Mouse (Mus musculus) kidney, adult 10 weeks (tissue): ENCODE results near the gene Dennd6b. TPM values are rescaled to one million over a fixed set of nuclear protein-coding genes. Genes with fewer than 3 reads are reported as not detected.

Source experiments
- polyA plus RNA-seq: library from polyadenylated mRNA; stranded (reverse); fragments of 350-450 nt; fragmentation: Illumina TruSeq; extraction: RNeasy Lipid Tissue Mini Kit (QIAGEN cat#74804); gene quantifications from one replicate; pipeline ENCODE4 v1.2.3, GENCODE M21; 2014; ENCODE audit warnings: low read depth, low replicate concordance

The Dennd6b gene
- 0.12 TPM for polyA plus RNA-seq

DNA sequence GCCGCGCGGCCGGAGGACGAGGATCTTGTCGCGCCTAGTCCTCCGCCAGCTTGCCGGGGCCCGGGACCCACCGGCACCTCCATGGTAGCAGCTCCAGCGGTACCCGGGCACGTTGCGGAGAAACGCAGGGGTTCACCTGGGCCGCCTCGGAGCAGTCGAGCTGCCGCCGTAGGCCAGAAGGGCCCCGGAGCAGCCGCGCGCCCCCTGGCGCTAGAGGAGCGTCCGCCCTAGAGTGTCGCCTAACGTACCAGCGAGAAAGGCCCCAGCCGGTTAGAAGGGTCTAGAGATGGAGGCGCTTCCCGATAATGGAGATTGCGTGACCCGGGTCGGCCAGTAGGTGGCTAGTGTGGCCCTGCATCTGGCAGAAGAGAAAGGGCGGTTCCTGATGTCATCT is at the start of gene Dennd6b:
Dennd6b (minus strand) TSS at position 184 of the 394 bp plus-strand sequence.

DNA sequence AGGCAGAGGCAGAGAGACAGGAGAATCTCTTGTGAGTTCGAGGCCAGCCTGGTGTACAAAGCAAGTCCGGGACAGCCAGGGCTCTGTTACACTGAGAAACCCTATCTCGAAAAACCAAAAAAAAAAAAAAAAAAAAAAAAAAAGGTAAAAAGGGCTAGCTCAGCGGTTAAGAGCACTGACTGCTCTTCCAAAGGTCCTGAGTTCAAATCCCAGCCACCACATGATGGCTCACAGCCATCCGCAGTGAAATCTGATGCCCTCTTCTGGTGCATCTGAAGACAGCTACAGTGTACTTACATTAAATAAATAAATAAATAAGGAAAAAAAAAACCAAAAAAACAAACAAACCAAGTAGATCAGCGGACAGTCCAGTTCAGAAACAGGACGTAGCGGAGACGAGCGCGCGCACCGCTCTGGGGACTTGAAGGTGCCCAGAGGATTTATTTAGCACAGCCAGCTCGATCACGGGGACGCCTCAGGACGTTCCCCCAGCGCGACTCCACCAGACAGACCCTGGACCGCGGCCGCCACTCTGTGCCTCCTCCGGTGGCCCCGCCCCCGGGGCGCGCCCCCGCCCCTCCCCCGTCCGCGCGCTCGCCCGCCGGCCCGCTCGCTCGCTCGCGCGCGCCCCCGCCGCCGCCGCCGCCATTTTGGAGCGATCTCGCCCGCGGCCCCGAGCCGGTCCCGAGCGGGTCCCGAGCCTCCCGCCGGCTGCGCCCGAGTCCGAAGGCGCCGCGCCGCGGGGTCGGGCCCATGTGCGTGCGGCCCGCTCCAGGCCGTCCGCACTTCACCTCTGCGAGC is 14.8 kb upstream of the Dennd6b start, which contains the start of gene Ppp6r2:
Ppp6r2 (plus strand) TSS at position 639 of the 801 bp plus-strand sequence.

DNA sequence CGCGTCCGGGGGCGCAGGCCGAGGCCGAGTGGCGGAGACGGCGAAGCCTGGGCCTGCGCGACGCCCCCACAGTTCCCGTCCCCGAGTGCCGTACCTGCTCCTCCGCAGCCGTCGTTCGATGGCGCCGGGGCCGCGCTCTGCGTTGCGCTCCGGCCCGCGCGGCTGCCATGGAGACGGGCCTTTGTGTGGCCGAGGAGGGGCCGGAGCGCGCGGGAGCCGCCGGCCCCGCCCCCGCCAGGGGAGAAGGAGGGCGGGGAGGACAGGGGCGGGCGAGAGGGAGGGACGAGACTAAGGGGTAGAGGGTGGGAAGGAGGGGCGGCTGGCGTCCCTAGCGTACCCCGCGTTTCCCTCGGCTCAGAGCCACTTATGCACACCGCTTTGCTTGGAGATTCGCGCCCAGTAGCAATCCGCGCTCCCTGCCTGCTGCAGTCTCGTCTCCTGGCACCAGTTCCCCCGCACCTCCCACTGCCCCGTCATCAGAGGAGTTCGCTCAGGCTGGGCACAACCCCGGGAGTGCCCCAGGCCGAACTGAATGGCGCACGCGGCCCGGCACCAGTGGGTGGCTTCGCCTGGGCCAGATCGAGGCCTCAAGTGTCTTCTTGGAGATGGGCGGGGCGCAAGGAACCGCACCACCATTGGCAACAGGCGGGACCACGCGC is 15.6 kb downstream of the Dennd6b start, which contains the start of gene Plxnb2:
Plxnb2 (minus strand) TSS at position 218 of the 659 bp plus-strand sequence.

DNA sequence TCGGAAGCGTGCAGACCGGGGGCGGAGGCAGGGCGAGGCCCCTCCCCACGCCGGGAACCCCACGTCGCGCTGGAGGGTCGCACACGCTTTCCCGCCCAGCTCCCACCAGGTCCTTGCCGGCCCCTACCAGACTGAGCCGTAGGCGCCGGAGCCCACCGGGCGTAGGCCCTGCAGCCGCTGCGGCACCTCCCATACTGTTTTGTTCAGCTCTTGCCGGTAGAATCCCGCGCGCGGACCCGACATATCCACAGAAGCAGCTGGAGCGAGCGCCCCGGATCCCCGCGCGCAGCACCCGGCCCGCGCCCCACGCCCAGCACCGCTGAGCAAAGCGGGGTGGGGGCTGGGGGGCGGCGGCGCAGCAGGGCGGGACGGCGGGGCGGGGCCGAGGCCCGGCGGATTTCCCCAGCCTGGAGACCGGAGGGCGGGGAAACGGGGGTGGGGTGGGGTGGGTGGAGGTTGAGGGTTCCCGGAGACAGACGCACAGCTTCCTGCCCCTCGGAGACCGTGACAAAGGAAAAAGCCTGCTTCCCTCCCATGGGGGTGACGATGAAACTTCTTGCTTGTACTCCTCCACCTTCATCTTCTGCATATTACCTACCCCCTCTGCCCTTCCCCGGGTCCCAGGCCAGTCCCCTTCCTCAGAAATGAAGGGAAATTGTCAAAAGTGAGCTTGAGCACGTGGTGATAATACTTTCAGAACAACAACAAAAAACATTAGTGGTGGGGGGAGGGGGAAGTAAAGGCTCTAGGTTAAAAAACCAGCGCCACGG is 46.8 kb downstream of the Dennd6b start, which contains the start of gene Mapk11:
Mapk11 (minus strand) TSS at position 358 of the 770 bp plus-strand sequence.

DNA sequence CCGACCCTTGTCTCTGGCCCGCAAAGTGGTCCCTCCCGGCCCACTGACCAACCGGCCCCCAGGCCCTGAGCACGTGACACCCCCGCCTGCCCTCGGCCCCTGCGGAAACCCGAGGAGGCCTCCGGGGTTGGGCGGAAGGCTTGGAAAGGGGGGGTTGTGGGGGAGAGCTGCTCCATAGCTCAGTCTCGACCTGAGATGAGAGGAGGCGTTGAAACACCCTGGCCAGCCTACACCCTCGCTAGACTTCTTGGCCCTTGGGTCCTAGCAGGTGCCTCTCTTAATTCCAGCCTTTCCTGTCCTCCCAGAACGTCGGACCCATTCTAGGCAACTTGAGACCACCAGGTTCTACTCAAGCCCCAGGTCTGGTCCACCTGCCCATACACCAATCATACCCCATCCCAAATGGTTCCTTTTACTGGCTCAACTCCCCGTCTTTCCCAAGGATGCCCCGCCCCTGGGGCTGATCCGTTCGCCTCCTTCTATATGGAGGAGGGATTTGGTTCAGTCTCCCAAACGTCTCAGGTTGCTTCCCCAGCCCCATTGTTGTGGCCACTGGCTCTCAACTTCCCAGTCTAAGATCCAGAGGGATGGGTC is 55.5 kb downstream of the Dennd6b start, which contains the start of gene Mapk12:
Mapk12 (minus strand) TSS at position 45 of the 594 bp plus-strand sequence.

Other genes starting within 250 kb of the Dennd6b start
- not detected for gene Ttll8, start 242.1 kb downstream of the Dennd6b start, polyA plus RNA-seq
- not detected for gene Mlc1, start 217.5 kb downstream of the Dennd6b start, polyA plus RNA-seq
- not detected for gene Mov10l1, start 213.6 kb downstream of the Dennd6b start, polyA plus RNA-seq
- not detected for gene Panx2, start 136.8 kb downstream of the Dennd6b start, polyA plus RNA-seq
- gene Trabd, start 121.4 kb downstream of the Dennd6b start, polyA plus RNA-seq: 3.3 TPM
- 5.5 TPM for gene Selenoo, start 107.4 kb downstream of the Dennd6b start, polyA plus RNA-seq
- gene Tubgcp6, start 73.4 kb downstream of the Dennd6b start, polyA plus RNA-seq: 0.81 TPM
- 0.32 TPM for gene Hdac10, start 67.8 kb downstream of the Dennd6b start, polyA plus RNA-seq
- gene Mapk12, start 55.8 kb downstream of the Dennd6b start, polyA plus RNA-seq: 0.97 TPM
- not detected for gene Mapk11, start 46.9 kb downstream of the Dennd6b start, polyA plus RNA-seq
- gene Plxnb2, start 15.7 kb downstream of the Dennd6b start, polyA plus RNA-seq: 6.3 TPM
- gene Ppp6r2, start 15.1 kb upstream of the Dennd6b start, polyA plus RNA-seq: 8.4 TPM
- 1.9 TPM for gene Sbf1, start 118.8 kb upstream of the Dennd6b start, polyA plus RNA-seq
- not detected for gene Adm2, start 126.2 kb upstream of the Dennd6b start, polyA plus RNA-seq
- 255 TPM for gene Miox, start 137.9 kb upstream of the Dennd6b start, polyA plus RNA-seq
- 0.93 TPM for gene Lmf2, start 159.2 kb upstream of the Dennd6b start, polyA plus RNA-seq
- gene Ncaph2, start 159.2 kb upstream of the Dennd6b start, polyA plus RNA-seq: 9.6 TPM
- gene Sco2, start 177.3 kb upstream of the Dennd6b start, polyA plus RNA-seq: 1.4 TPM
- not detected for gene Tymp, start 180.5 kb upstream of the Dennd6b start, polyA plus RNA-seq
- not detected for gene Odf3b, start 182.8 kb upstream of the Dennd6b start, polyA plus RNA-seq
- not detected for gene Klhdc7b, start 188.4 kb upstream of the Dennd6b start, polyA plus RNA-seq
- not detected for gene Syce3, start 214.0 kb upstream of the Dennd6b start, polyA plus RNA-seq
- gene Cpt1b, start 229.4 kb upstream of the Dennd6b start, polyA plus RNA-seq: 1.7 TPM
- 0.61 TPM for gene C730034F03Rik, start 233.1 kb upstream of the Dennd6b start, polyA plus RNA-seq
- gene Gm44502, start 233.2 kb upstream of the Dennd6b start, polyA plus RNA-seq: not detected
- 27.7 TPM for gene Chkb, start 233.4 kb upstream of the Dennd6b start, polyA plus RNA-seq